Mouse (Mus musculus): ENCODE results near the gene Wwtr1.

Wwtr1 gene

GRCm38 (mm10) chr3:57470326-57470725, 105.4 kb downstream of the Wwtr1 start:
- intact Hi-C loops (cut with DNase I), result loop anchor here (2.0 kb wide), 2 partner anchors 106 to 148 kb away; no protein-coding TSS in a partner anchor

DNA sequence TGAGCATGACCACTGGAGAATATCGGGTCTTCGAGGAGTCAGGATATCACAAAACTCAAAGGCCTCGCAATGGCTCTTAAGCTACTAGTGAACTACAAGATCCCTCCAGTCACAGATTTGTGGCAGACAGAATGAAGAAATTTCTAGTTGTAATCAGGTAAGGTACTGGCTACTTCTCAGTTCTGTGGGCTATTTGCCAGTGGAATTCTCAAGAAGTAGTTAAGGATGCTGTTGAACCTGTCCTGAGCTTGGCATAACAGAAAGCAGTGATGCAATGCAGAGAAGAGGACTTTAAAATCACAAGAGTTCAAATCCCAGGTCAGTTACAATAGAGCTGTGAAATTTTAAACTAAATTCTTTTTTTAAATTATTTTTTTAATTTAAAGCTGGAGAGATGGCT, 106.4 kb downstream of the Wwtr1 start:
- intact Hi-C loops (cut with DNase I), result no loop called here

- intact Hi-C loops (cut with DNase I), result no loop called here
Observed at GRCm38 (mm10) chr3:57466289-57466688, 109.4 kb downstream of the Wwtr1 start.

GRCm38 (mm10) chr3:57463302-57463701, 112.4 kb downstream of the Wwtr1 start:
- intact Hi-C loops (cut with DNase I), result no loop called here

DNA sequence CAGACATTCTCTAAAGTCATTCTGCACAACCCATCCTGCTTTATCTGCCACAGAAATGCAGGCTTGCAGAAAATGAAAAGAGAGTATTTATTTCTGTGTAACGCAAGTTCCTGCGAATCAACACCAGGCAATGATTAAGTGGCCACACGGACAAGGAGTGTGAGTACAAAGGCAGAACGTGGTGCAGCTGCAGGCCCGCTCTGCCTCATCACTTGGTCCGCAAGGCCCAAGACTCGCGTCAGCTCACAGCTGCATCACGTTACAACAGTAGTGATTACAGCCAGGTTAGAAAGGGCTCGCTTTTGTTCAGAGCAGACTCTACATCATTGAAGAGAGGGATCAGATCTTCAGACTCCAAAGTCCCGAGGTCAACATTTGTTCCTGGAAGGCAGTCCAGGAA, 117.1 kb downstream of the Wwtr1 start:
- intact Hi-C loops (cut with DNase I), result no loop called here

GRCm38 (mm10) chr3:57448445-57448844, 127.3 kb downstream of the Wwtr1 start:
- intact Hi-C loops (cut with DNase I), result loop anchor here (1.0 kb wide), 1 partner anchor 181 kb away; no protein-coding TSS in a partner anchor

DNA sequence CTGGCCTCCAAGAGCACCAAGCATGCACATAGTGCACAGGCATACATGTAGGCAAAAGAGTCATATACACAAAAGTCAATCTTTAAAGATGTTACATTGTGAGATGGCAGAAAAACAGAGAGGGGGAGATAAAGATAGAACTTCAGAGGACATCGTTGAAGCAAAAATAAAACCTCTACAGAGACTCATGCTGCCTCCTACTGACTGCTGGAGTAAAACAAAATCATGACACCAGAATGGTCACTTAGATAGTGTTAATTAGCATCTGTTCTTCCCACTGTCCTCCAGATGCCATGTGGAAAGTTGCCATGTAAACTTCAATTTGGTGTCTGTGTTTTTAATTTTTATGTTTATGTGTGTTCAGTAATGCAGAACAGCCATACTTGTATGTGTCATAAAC, 127.8 kb downstream of the Wwtr1 start:
- intact Hi-C loops (cut with DNase I), result loop anchor here (1.0 kb wide), 1 partner anchor 181 kb away; no protein-coding TSS in a partner anchor

DNA sequence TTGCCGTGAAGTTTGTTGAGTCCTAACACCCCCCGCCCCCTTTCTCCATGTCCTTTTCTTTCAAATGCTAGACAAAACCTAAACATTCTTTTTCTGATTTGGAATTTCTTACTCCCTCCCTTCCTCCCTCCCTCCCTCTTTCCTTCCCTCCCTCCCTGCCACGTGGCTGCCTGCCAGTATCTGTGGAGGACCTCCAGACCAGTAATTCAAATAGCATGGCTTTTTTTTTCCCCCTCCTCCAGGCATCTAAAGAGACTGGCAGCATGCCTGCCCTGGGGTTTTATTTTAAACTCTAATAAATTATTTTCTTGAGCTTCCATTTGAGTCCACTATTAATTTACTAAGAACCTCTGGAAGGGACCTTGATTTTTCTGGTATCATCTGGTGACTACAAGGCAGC, 130.0 kb downstream of the Wwtr1 start:
- intact Hi-C loops (cut with DNase I), result no loop called here

DNA sequence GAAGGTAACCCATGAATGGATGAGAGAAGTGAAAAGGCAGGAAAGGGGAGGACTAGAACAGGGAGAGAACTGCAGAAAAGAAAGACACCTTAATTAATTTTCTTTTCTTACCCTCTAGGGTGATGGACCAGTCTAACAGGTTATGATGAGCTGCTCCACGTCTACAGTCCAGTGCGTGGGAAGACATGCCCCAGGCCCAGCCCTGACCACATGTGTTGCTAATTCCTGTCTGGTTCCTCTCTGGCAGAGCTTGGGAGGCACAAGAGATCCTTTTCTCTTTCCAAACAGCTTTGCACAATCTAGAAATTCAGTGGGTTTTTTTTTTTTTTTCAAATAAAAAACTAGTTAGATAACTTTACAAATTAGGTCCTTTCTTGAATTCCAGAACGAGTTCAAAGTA, 134.8 kb downstream of the Wwtr1 start:
- intact Hi-C loops (cut with DNase I), result no loop called here

- intact Hi-C loops (cut with DNase I), result no loop called here
Observed at GRCm38 (mm10) chr3:57435364-57435763, 140.3 kb downstream of the Wwtr1 start.

DNA sequence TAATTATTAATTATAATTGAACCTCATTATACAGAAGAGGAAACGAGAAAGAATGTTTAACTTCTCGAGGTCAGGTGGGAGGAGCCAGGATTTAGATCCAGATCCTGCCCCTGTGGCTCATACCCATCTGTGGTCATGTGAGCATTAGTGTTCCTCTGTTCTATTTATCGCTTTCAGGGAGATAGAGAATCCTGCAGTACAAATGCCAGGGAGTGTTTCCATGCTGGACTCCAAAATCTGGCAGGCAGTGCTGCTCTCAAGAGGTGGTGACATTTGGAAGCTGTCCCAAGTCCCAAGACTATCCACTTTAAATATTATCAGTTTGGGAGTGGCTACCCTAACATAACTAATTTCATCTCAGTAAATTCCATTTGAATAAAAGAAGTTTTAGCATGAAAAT, 144.0 kb downstream of the Wwtr1 start:
- intact Hi-C loops (cut with DNase I), result no loop called here

DNA sequence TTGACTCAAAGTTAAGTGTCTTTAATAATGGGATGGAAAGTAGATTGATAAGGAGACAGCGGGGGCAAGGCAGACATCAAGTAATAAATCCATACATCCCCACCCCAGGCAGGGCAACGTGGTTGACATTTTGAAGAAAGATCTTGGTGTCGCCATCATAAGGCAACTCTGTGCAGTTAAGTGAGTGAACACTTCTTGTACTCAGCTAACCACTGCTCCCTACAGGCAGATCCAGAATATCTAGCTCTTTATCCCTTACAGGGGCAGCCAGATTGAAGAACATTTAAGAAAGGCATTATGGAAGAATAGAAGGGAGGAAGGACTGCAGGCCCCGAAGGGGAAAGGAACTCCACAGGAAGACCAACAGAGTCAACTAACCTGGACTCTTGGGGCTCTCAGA, 146.2 kb downstream of the Wwtr1 start:
- intact Hi-C loops (cut with DNase I), result loop anchor here (5.0 kb wide), 1 partner anchor 162 kb away; no protein-coding TSS in a partner anchor

DNA sequence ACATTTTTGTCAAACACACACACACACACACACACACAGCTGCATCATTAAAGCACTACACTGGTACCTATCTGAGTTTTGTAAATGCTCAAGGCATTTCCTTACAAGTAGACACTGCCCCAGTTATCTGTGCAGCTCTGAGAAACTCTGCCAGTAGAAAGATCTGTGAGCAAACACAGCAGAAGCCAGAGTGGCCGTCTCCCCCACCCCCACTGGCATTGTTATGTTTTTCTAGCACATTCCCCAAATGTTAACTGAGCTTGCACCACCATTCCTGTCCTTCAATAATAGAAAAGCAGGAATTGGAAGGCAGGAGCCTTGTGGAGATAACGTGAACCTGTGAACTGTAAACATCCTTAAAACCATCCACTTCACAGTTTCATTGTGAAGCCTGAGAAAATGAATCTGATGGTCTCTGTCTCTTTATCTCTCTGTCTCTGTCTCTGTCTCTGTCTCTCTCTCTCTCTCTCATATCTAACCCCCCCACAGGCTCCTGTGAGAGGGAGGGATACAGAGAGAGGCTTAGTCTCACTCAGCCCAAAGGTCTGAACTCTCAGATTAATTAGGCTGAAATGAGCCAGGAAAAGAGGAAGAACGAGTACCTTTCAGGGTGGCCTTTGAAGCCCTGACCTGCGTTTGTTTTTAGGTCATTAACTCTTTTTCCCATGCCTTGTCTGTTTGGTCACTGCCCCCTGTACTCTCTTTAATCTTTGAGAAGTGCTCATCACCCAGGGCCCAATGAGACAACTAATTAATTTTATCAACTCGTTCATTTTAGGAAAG, 146.8 kb downstream of the Wwtr1 start:
- intact Hi-C loops (cut with DNase I), result loop anchor here (5.0 kb wide), 1 partner anchor 162 kb away; no protein-coding TSS in a partner anchor

DNA sequence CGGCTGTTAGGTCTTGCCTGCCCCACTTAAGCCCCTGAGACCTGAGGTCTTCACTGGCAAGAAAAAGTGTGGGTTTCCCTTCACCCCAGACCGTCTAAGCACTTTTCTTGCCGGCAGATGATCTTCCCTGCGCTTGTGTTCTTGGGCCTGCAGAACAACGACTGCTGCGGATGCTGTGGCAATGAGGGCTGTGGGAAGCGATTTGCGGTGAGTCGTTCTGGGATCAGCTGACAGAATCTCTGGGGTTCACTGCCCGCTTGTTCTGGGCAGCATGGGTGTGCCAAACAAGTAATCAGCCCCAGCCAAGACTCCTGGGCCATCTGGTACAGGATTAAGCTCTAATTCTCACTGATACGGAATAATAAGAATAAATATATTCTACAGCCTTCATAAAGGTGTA, 149.4 kb downstream of the Wwtr1 start:
- intact Hi-C loops (cut with DNase I), result loop anchor here (5.0 kb wide), 1 partner anchor 159 kb away; no protein-coding TSS in a partner anchor

DNA sequence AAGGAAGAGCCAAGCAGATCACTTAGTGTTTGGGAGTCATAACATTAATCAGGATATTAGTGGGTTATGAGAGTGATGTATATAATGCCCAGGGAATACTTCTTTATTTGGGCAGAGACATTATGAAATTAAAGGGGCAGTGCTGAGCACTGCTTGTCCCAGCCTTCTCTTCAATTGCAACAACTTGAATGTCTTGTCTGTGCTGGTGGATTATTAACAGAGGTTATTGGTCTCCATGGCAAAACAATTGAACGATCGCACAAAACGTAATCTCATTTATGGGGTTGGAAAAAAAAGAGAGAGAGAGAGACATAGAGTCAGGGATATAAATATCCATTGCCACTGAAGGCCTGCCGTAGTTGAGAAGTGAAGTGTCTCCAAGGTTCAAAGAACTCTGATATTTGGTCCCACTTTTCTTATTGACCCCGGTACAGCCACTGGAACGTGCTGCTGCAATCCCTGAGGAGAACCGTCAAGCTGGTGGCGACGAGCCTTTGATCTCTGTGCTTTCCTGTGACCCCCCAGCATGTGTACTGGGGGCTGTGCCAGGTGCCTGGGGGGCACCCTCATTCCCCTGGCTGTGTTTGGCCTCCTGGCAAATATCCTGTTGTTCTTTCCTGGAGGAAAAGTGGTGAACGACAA, 150.5 kb downstream of the Wwtr1 start, which contains the start of gene Tm4sf4:
Gene Tm4sf4 (plus strand): TSS at position 226 of the 642 bp plus-strand sequence.
- intact Hi-C loops (cut with DNase I), result loop anchor here (5.0 kb wide), 1 partner anchor 158 kb away; no protein-coding TSS in a partner anchor

GRCm38 (mm10) chr3:57420660-57421059, 155.1 kb downstream of the Wwtr1 start:
- intact Hi-C loops (cut with DNase I), result no loop called here

DNA sequence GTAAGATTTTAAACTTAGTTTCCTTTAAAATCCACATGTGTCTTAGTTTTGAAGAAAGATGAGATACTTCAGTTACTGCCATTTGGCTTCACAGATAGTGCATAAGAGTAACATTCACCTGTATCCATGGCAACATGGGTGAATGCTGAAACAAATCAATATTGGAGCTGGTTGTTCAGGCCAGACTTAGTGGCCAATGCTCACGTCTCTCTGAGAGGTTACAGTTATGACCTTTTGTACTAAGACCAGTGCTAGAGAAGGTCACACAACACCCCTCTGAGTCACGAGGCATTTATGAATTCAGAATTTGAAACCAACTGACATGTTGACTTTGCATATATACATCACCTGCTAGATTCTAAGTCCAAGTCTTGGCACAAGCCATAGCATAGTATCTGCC, 155.5 kb downstream of the Wwtr1 start:
- intact Hi-C loops (cut with DNase I), result no loop called here

DNA sequence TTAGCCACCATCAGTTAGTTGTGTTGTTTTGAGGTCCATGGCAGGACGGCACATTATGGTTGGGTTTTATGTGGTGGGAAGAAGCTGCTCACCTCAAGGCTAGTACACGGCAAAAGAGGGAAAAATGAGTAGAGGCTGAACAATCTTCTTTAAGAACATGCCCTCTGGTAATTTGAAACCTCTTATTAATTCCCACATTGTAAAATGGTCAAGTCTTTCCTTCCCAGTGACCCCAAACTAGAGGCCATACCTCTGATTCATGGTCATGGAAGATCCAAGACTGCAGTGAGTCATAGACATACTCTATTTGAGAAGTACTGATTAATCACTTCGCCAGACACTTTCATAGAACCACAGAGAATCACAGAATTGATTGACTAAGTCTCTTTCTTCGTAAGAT, 164.2 kb downstream of the Wwtr1 start:
- intact Hi-C loops (cut with DNase I), result no loop called here

Data from adrenal gland (tissue).